Mouse (Mus musculus) Patski (cell line): Measurements from ENCODE around the gene Far2. TPM values are rescaled to one million over a fixed set of nuclear protein-coding genes. Genes with fewer than 3 reads are reported as not detected.

Experiments used
- ATAC-seq: fragments of 100-300 bp; one replicate; pipeline ENCODE4 v1.8.0; 2021
- CTCF ChIA-PET: fragments of 350-600 bp; sonication (Branson Sonifier 250); formaldehyde crosslinking; loops from one replicate; lab custom pipeline; 2022; ENCODE audit warnings: inconsistent platforms; lab: Charles Lee
- POLR2A ChIA-PET: fragments of 350-600 bp; sonication (Branson Sonifier 250); formaldehyde crosslinking; loops from one replicate; lab custom pipeline; 2022; ENCODE audit warnings: antibody characterized with exemption, inconsistent platforms; lab: Charles Lee
- DNase-seq: peaks from one replicate; pipeline ENCODE4 v3.0.0-alpha.2; 2011; ENCODE audit warnings: low read depth, low spot score
- H3K27me3 ChIP-seq: fragments of 371-371 bp; one replicate; pipeline ENCODE4 v1.5.1; 2021
- CTCF ChIP-seq: fragments of 100-300 bp; IDR thresholded peaks from one replicate; pipeline ENCODE4 v1.5.1; 2021
- in situ Hi-C: fragments of 300-500 bp; cut with MboI; formaldehyde crosslinking; loops from 3 replicates; pipeline ENCODE4 v1.11.1; 2018; ENCODE audit warnings: low pct_unique_long_range_greater_than_20kb, mixed read lengths
- polyA plus RNA-seq: library from polyadenylated mRNA; unstranded; gene quantifications from one replicate; pipeline ENCODE4 v1.2.3, GENCODE M21; 2021

The Far2 gene
- polyA plus RNA-seq = 1.2 TPM

- H3K27me3 ChIP-seq = peaks cover 16% of the 10 kb centered on the region
- no peak for TF ChIP-seq CTCF
- no peak for DNase-seq
- ChIA-PET POLR2A (no interaction called here), CTCF (interaction anchor here (1.3 kb wide), 1 partner anchor 12 kb away, joined by 3 read pairs; no protein-coding TSS in a partner anchor)
- ATAC-seq = no peak
- in situ Hi-C loops = no loop called here
Measured at GRCm38 (mm10) chr6:148046881-148047649, at the start of gene Far2. Gene Far2, plus strand, starts transcription at chr6:148047259.

- no peaks in the 10 kb centered on the region for H3K27me3 ChIP-seq
- DNase-seq (no peak), ATAC-seq (no peak)
- CTCF ChIA-PET = interaction anchor here (0.8 kb wide), 1 partner anchor 16 kb away, joined by 3 read pairs; no protein-coding TSS in a partner anchor
- no peak for TF ChIP-seq CTCF
- POLR2A ChIA-PET = no interaction called here
- in situ Hi-C loops = loop anchor here (10.0 kb wide), 1 partner anchor 134 kb away; no protein-coding TSS in a partner anchor
Measured at GRCm38 (mm10) chr6:148000483-148000882, 46.6 kb upstream of the Far2 start.

GRCm38 (mm10) chr6:148001071-148001470 is 46.0 kb upstream of the Far2 start:
- ChIA-PET CTCF (interaction anchor here (0.8 kb wide), 1 partner anchor 16 kb away, joined by 3 read pairs; no protein-coding TSS in a partner anchor), POLR2A (no interaction called here)
- in situ Hi-C loops = loop anchor here (10.0 kb wide), 1 partner anchor 134 kb away; no protein-coding TSS in a partner anchor
- ATAC-seq = peak; percentile 47
- peak; percentile 61 for TF ChIP-seq CTCF
- H3K27me3 ChIP-seq = no peaks in the 10 kb centered on the region
- DNase-seq = peak; percentile 2

GRCm38 (mm10) chr6:148006118-148006837 is 40.8 kb upstream of the Far2 start:
- POLR2A ChIA-PET = interaction anchor here (0.7 kb wide), 1 partner anchor 1014 kb away, joined by 3 read pairs; no protein-coding TSS in a partner anchor
- H3K27me3 ChIP-seq = no peaks in the 10 kb centered on the region
- in situ Hi-C loops = loop anchor here (10.0 kb wide), 1 partner anchor 129 kb away; no protein-coding TSS in a partner anchor
- ATAC-seq = no peak
- CTCF ChIA-PET = no interaction called here
- no peak for DNase-seq
- TF ChIP-seq CTCF = no peak

- ChIA-PET CTCF (no interaction called here), POLR2A (no interaction called here)
- peaks cover 6% of the 10 kb centered on the region for H3K27me3 ChIP-seq
- TF ChIP-seq CTCF = no peak
- ATAC-seq = no peak
- in situ Hi-C loops = no loop called here
- no peak for DNase-seq
Measured at GRCm38 (mm10) chr6:148040759-148041158, 6.3 kb upstream of the Far2 start.

GRCm38 (mm10) chr6:148047650-148047988 is 560 bp downstream of the Far2 start:
- ChIA-PET CTCF (interaction anchor here (1.3 kb wide), 1 partner anchor 12 kb away, joined by 3 read pairs; no protein-coding TSS in a partner anchor), POLR2A (no interaction called here)
- TF ChIP-seq CTCF = no peak
- peaks cover 19% of the 10 kb centered on the region for H3K27me3 ChIP-seq
- DNase-seq (no peak), ATAC-seq (no peak)
- in situ Hi-C loops = no loop called here

- ATAC-seq (no peak), DNase-seq (no peak)
- no peaks in the 10 kb centered on the region for H3K27me3 ChIP-seq
- in situ Hi-C loops = no loop called here
- TF ChIP-seq CTCF = no peak
- ChIA-PET POLR2A (no interaction called here), CTCF (no interaction called here)
Measured at GRCm38 (mm10) chr6:148063131-148063530, 16.1 kb downstream of the Far2 start.

GRCm38 (mm10) chr6:148066267-148066666 is 19.2 kb downstream of the Far2 start:
- DNase-seq = no peak
- POLR2A ChIA-PET = no interaction called here
- in situ Hi-C loops = no loop called here

GRCm38 (mm10) chr6:148068786-148069185 is 21.7 kb downstream of the Far2 start:
- DNase-seq = no peak
- in situ Hi-C loops = no loop called here
- no peak for TF ChIP-seq CTCF
- ChIA-PET POLR2A (no interaction called here), CTCF (no interaction called here)
- no peak for ATAC-seq
- H3K27me3 ChIP-seq = no peaks in the 10 kb centered on the region

More at GRCm38 (mm10) chr6:148066267-148066666, 19.2 kb downstream of the Far2 start:
- TF ChIP-seq CTCF = no peak
- CTCF ChIA-PET = interaction anchor here (1.2 kb wide), 1 partner anchor 8 kb away, joined by 3 read pairs; no protein-coding TSS in a partner anchor
- no peak for ATAC-seq
- H3K27me3 ChIP-seq = no peaks in the 10 kb centered on the region

- TF ChIP-seq CTCF = no peak
- ATAC-seq (no peak), DNase-seq (no peak)
- no peaks in the 10 kb centered on the region for H3K27me3 ChIP-seq
- POLR2A ChIA-PET = no interaction called here
- CTCF ChIA-PET = interaction anchor here (1.2 kb wide), 1 partner anchor 9 kb away, joined by 5 read pairs; no protein-coding TSS in a partner anchor
- in situ Hi-C loops = no loop called here
Measured at GRCm38 (mm10) chr6:148073599-148073998, 26.5 kb downstream of the Far2 start.
